Mouse (Mus musculus) stomach, embryonic 15.5 days (tissue): ENCODE data around the gene Stk33. TPM values are rescaled to one million over a fixed set of nuclear protein-coding genes. Genes with fewer than 3 reads are reported as not detected.

ENCODE experiments used
- ATAC-seq: fragments of 200-750 bp; cut with Nextera tagmentation; 2 replicates; pipeline ENCODE4 v1.8.0; 2017; ENCODE audit warnings: low read depth, moderate number of reproducible peaks, moderate TSS enrichment; ENCODE audit not compliant: insufficient read depth, low FRiP score
- H3K27ac ChIP-seq: fragments of 300-500 bp; sonication (generic); 2 replicates; pipeline ENCODE4 v1.5.1; 2015; ENCODE audit warnings: mild to moderate bottlenecking, inconsistent platforms
- H3K27me3 ChIP-seq: fragments of 300-500 bp; sonication (generic); replicated peaks from 2 replicates; pipeline ENCODE4 v1.6.1; 2015; ENCODE audit warnings: inconsistent platforms
- H3K36me3 ChIP-seq: fragments of 300-500 bp; sonication (generic); 2 replicates; pipeline ENCODE4 v1.6.1; 2015; ENCODE audit warnings: inconsistent platforms
- H3K4me1 ChIP-seq: fragments of 300-500 bp; sonication (generic); 2 replicates; pipeline ENCODE4 v1.6.1; 2015; ENCODE audit warnings: inconsistent platforms
- H3K4me2 ChIP-seq: fragments of 300-500 bp; sonication (generic); 2 replicates; pipeline ENCODE4 v1.6.1; 2015; ENCODE audit warnings: mild to moderate bottlenecking, inconsistent platforms
- H3K4me3 ChIP-seq: fragments of 300-500 bp; sonication (generic); replicated peaks from 2 replicates; pipeline ENCODE4 v1.5.1; 2015; ENCODE audit warnings: inconsistent platforms
- H3K9ac ChIP-seq: fragments of 300-500 bp; sonication (generic); 2 replicates; pipeline ENCODE4 v1.6.1; 2015; ENCODE audit warnings: inconsistent platforms
- H3K9me3 ChIP-seq: fragments of 300-500 bp; sonication (generic); 2 replicates; pipeline ENCODE4 v1.6.1; 2016; ENCODE audit warnings: inconsistent platforms
- WGBS: fragments of 180-500 bp; shearing (Covaris S2); methylation state at CpG from one replicate; pipeline ENCODE4 v1.1.7; 2015; 5-methylcytosine and 5-hydroxymethylcytosine counted together
- polyA plus RNA-seq: library from polyadenylated mRNA; unstranded; fragments of >200 nt; fragmentation: Nextera tagmentation; extraction: Ambion mirVana; gene quantifications from 2 replicates; pipeline ENCODE4 v1.2.1, GENCODE M21; 2015

Gene Stk33
- polyA plus RNA-seq, 1 experiment from 2014 or later, result 0.58 TPM

- Histone ChIP-seq H3K9ac (no peak overlapping the region), H3K4me3 (no peak overlapping the region)
- no peak for ATAC-seq
Measured at GRCm38 (mm10) chr7:109234882-109235640, 203.8 kb downstream of the Stk33 start.

DNA sequence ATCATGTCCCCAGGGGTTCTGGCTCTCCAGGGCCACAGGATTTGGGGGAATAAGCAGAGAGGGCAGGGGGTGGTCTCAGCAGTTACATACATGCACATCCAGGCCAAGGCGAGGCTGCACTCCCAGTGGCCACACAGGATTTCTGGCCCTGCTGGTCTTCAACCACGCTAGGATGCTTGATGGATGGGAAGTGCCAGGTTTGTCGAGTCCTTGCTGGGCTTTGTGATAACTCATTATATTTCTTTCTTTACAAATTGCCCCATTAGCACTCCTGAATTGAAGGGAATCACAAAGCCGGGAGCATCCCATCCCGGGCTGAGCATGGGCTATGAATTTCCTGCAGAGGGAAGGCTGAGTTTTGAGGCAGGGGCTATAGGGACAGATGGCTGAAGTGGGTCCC lies 204.4 kb downstream of the Stk33 start:
- H3K9ac ChIP-seq, result no peak overlapping the region
- no peak overlapping the region for H3K4me3 ChIP-seq
- no peak for ATAC-seq
- no peaks in the 10 kb centered on the region for H3K36me3 ChIP-seq
- H3K27me3 ChIP-seq, result no peaks in the 10 kb centered on the region
- H3K4me2 ChIP-seq, result no peak overlapping the region
- no peak overlapping the region for H3K27ac ChIP-seq
- H3K4me1 ChIP-seq, result no peaks in the 10 kb centered on the region
- WGBS, result 51% methylated on average over 5 of the region's 5 CpGs
- no peaks in the 10 kb centered on the region for H3K9me3 ChIP-seq

More at GRCm38 (mm10) chr7:109234882-109235640, 203.8 kb downstream of the Stk33 start:
- Histone ChIP-seq H3K9me3 (no peaks in the 10 kb centered on the region), H3K27ac (no peak overlapping the region), H3K36me3 (no peaks in the 10 kb centered on the region), H3K4me2 (no peak overlapping the region), H3K4me1 (no peaks in the 10 kb centered on the region), H3K27me3 (no peaks in the 10 kb centered on the region)
- 35% methylated on average over 2 of the region's 2 CpGs for WGBS

- Histone ChIP-seq H3K27me3 (no peaks in the 10 kb centered on the region), H3K27ac (no peak overlapping the region), H3K4me3 (no peak overlapping the region), H3K4me1 (no peaks in the 10 kb centered on the region), H3K9ac (no peak overlapping the region), H3K36me3 (no peaks in the 10 kb centered on the region), H3K4me2 (no peak overlapping the region), H3K9me3 (no peaks in the 10 kb centered on the region)
- ATAC-seq, result no peak
- 58% methylated on average over 11 of the region's 11 CpGs for WGBS
Measured at GRCm38 (mm10) chr7:109231881-109232321, 207.0 kb downstream of the Stk33 start.

DNA sequence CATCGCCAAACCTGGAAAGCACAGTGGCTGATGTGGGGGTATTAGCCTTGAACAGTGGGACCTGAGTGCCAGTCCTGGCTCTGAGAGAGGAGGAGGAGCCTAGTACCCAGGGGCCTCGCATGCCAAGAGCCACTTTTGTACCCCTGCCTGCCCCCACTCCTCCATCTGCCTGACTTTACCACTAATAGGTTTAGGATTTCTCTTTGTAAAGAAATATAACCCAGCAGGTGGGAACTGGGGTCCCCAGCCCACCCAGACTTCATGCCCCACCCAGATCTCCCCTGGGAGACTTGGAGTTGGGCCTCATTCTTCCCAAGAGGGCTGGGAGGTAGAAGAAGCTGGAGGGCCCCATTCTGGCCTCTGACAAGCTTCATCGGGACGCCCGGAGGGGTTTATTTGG lies 207.6 kb downstream of the Stk33 start:
- WGBS, result 75% methylated on average over 5 of the region's 5 CpGs
- Histone ChIP-seq H3K27ac (no peak overlapping the region), H3K27me3 (no peaks in the 10 kb centered on the region), H3K9me3 (no peaks in the 10 kb centered on the region), H3K4me1 (no peaks in the 10 kb centered on the region), H3K36me3 (no peaks in the 10 kb centered on the region), H3K4me2 (no peak overlapping the region), H3K4me3 (no peak overlapping the region), H3K9ac (no peak overlapping the region)
- ATAC-seq, result no peak

GRCm38 (mm10) chr7:109230806-109231205 lies 208.1 kb downstream of the Stk33 start:
- Histone ChIP-seq H3K9ac (no peak overlapping the region), H3K4me3 (no peak overlapping the region), H3K4me2 (no peak overlapping the region), H3K36me3 (no peaks in the 10 kb centered on the region), H3K27ac (no peak overlapping the region), H3K27me3 (no peaks in the 10 kb centered on the region), H3K9me3 (no peaks in the 10 kb centered on the region), H3K4me1 (no peaks in the 10 kb centered on the region)
- 20% methylated on average over 2 of the region's 2 CpGs for WGBS
- ATAC-seq, result 0 out of 2 replicates have a peak, but pooled peaks have one; percentile 11

Other genes starting within 250 kb of the Stk33 start
- 0.03 TPM in 1 of 2 replicates, not detected in the other for gene Trim66, start 69.1 kb upstream of the Stk33 start, polyA plus RNA-seq
- gene Rpl27a, start 80.1 kb upstream of the Stk33 start, polyA plus RNA-seq, result 130 and 138 TPM in 2 replicates